Mouse (Mus musculus) neutrophil, adult 5-6 weeks (primary cell): Measurements from ENCODE around the gene Gm49384. TPM values are rescaled to one million over a fixed set of nuclear protein-coding genes. Genes with fewer than 3 reads are reported as not detected.

Experiments
- ATAC-seq: fragments of 151-379, 151-347 bp; 2 replicates; pipeline ENCODE4 v1.8.0; 2017; ENCODE audit warnings: mild to moderate bottlenecking, moderate TSS enrichment; ENCODE audit not compliant: insufficient number of reproducible peaks, poor library complexity, low FRiP score, severe bottlenecking; ENCODE audit errors: extremely low read depth
- total RNA-seq: library from RNA; stranded (forward); fragments of 200-1000 nt; gene quantifications from 2 replicates; pipeline ENCODE4 v1.2.3, GENCODE M21; 2017

The Gm49384 gene
- total RNA-seq, 1 experiment from 2014 or later, result 10.5 TPM

- no peak for ATAC-seq
These were observed 60.6 kb downstream of the Gm49384 start for GRCm38 (mm10) chr12:69143460-69143859.

- ATAC-seq, result no peak
These were observed 64.2 kb downstream of the Gm49384 start for GRCm38 (mm10) chr12:69139841-69140240.

Other genes with a start within 250 kb of the Gm49384 start
- gene Rps29, start 45.1 kb downstream of the Gm49384 start, total RNA-seq, result 1,199 and 1,263 TPM in 2 replicates
- gene Lrr1, start 35.5 kb downstream of the Gm49384 start, total RNA-seq, result not detected in 2 replicates
- 301 and 317 TPM in 2 replicates for gene Rpl36al, start 20.2 kb downstream of the Gm49384 start, total RNA-seq
- gene Mgat2, start 20.1 kb downstream of the Gm49384 start, total RNA-seq, result 44.6 and 47.5 TPM in 2 replicates
- 5.3 and 9.4 TPM in 2 replicates for gene Gm49383, start 7.2 kb downstream of the Gm49384 start, total RNA-seq
- gene Dnaaf2, start 5.8 kb downstream of the Gm49384 start, total RNA-seq, result 0.74 and 0.93 TPM in 2 replicates
- gene Pole2, start 23.9 kb upstream of the Gm49384 start, total RNA-seq, result 3.4 and 6.4 TPM in 2 replicates
- 7.6 and 10.8 TPM in 2 replicates for gene Klhdc1, start 36.9 kb upstream of the Gm49384 start, total RNA-seq
- 46.7 and 52.9 TPM in 2 replicates for gene Klhdc2, start 92.4 kb upstream of the Gm49384 start, total RNA-seq
- gene Nemf, start 152.9 kb upstream of the Gm49384 start, total RNA-seq, result 159 and 188 TPM in 2 replicates
- gene Arf6, start 167.9 kb upstream of the Gm49384 start, total RNA-seq, result 210 and 221 TPM in 2 replicates
- 1.8 and 3.6 TPM in 2 replicates for gene Gm9887, start 168.2 kb upstream of the Gm49384 start, total RNA-seq